Mouse (Mus musculus): ENCODE results near the gene Vmn1r215.
"Not testable (repeated sequence)": the region's sequence is repeated elsewhere in the genome, so short reads cannot be mapped to it uniquely, and the experiment has no call there.

The Vmn1r215 gene

DNA sequence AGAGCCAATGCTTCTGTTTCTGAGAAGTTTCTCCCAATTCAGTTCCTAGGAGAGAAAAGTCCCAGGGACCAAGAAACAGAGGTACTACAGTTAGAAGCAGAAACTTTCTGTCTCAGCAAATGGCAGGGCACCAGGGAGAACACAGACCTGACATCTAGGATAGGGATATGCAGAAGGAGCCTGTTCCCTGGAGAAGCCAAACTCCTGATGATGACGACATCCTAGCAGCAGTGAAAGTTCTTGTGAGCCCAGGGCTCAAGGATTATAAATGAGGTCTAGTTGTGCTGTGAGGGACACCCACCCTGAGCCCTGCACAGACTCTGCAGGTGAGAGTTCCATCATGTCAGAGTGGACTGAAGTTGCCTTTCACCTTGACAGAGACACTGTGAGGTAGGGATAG, at the start of gene Vmn1r215:
TSS of gene Vmn1r215 (plus strand) at position 301 of the 400 bp plus-strand sequence.
- DNase-seq: no peak

DNA sequence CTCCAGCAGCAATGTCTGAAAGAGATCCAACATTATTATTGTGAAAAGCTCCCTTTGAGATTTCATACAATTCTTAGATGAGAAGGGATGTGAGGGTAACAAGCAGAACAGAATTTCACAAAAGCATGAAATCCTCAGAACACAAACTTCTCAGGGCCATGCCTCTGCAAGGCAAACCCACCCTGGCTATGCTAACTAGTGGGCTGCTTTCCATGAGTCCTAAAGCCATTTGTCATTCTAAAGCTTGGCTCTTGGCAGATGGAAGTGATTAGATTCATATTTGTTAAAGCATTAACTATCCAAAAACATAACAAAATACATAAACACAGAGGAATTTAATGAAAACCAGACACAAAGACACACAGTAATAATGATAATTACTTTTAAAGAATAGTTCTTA, 49.7 kb upstream of the Vmn1r215 start:
- no peak for DNase-seq

DNA sequence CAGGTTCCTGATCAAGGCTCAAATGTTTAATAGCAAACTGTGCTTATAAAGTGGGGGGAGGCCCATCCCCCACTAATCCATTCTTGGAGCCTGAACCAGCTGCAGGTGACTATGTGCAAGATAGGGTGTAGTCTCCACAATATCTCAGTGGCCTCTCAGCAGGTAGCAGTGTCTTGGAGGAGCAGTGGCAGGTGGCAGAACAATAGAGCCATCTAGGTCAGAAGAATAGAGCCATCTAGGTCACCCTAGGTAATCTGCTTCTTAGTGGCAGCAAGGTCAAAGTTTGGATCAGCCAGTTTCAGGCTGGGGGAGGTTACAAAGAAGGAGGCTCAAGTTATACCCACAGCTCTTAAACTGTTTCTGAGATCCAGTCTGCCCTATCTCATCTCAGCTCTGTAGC, 43.0 kb upstream of the Vmn1r215 start:
- DNase-seq: no peak

DNA sequence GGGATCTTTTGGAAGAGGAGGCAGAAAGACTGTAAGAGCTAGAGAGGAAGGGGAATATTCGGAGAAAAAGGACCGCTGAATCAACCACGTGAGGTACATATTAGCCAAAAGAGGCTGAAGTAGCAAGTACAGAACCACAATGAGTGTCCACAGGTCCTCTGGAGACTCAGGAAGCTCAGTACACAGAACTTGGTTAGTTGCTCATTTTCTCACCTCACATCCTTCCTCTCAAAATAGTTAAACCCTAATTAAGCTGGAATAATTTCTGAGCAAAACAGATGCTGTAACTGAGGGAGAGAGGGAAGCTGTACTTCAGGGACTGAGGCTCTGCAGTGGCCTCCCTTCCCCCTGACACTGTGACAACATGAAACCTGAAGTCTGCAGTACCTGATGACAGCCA, 37.7 kb upstream of the Vmn1r215 start, which contains the start of gene Vmn1r214:
TSS of gene Vmn1r214 (plus strand) at position 301 of the 400 bp plus-strand sequence.
- DNase-seq: no peak

DNA sequence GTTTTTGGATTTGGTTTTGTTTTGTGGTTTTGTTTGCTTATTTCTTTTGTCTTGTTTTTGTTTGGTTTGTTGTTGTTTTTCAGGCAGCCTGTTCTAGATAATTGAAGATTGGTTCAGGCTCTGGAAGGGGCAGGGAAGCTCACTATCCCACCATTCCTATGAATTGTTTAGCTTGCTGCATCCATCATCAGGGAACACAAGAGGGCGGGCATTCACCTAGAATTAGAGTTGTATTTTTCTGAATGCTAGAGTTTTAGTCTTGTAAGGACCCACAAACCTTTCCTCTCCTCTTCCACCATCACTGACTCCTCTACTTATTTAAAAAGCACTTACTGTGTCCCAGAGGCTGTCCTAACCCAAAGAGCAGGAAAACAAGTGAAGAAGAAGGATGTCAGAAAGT, 10.0 kb upstream of the Vmn1r215 start:
- no peak for DNase-seq

DNA sequence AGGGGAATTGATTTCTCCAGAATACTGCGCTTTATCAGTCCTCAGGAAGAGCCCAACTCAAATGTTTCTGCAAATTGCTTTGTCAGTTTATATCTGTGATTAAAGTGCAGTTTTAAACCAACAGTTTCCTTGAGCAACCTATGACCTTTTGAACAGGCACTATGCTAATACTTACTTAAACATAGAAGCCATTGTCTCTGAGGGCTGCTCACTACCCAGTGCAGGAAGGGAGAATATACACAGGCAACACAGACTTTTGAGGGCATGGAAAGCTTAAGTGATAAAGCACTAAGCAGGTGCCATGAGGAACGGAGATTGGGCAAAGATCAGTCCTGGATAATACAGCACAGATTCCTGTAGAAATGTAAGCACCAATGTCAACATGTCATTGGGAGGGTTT, 1.5 kb downstream of the Vmn1r215 start:
- DNase-seq: no peak

DNA sequence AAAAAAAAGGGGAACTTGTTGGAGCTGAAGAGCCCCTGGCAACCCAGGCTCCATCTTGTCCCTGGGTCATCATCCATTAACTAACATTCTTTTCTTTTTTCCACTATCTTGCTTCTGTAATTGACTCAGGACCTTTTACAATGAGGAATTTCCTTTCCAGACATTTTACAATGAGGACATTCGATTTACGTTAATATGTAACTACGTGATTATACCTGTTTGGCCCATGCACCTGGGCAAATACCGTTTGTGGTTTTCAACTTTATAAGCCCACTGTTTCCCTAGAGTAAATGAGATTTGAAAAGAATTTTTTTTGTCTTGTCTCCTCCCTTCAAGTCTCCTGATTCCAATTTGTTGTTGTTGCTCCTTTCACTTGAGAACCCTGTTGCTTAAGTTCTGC, 26.6 kb downstream of the Vmn1r215 start:
- no peak for DNase-seq

DNA sequence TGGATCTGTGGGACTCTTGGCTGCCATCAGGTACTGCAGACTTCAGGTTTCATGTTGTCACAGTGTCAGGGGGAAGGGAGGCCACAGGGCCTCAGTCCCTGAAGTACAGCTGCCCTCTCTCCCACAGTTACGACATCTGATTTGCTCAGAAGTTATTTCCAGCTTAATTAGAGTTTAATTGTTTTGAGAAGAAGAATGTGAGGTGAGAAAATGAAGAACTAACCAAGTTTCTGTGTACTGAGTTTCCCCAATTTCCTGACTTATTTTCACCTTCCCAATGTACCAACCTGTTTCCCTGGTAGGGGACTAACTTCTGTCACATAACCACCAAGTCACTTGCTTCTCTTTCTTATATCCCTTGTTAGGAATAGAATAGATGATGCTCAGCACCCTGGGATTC, 50.3 kb downstream of the Vmn1r215 start, which contains the start of gene Vmn1r217:
TSS of gene Vmn1r217 (minus strand) at position 101 of the 400 bp plus-strand sequence.
- DNase-seq: not testable (repeated sequence)

DNA sequence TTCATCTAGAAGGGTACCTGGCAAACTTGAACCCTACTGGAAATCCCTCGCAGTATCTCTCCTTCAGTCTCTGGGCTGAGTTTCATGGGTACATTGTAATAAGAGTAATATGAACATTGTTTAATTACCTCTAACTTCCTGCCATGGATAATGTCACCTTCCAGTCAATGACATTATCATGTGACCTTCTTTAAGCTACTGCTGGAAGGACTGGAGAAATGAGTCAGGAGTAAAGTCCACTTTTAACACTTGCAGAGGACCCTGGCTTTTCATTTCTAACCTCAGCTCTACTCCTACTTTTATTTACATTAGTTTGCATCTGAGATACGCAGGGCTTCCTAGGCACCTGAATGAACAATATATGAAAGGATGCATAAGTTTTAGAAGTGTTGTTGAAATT, 52.8 kb downstream of the Vmn1r215 start:
- DNase-seq: no peak

Measured in kidney, postnatal 14 days (tissue).